Mouse (Mus musculus) limb, embryonic 14.5 days (tissue): ENCODE data around the gene Pde4b. TPM values are rescaled to one million over a fixed set of nuclear protein-coding genes. Genes with fewer than 3 reads are reported as not detected.

ENCODE experiments used
- ATAC-seq: fragments of 200-750 bp; cut with Nextera tagmentation; 2 replicates; pipeline ENCODE4 v1.8.0; 2017; ENCODE audit warnings: low read depth, moderate number of reproducible peaks, moderate TSS enrichment; ENCODE audit not compliant: low FRiP score
- DNase-seq: peaks from one replicate; pipeline ENCODE4 v3.0.0-alpha.2; 2015; ENCODE audit warnings: low spot score
- H3K27ac ChIP-seq: fragments of 300-500 bp; sonication (generic); replicated peaks from 2 replicates; pipeline ENCODE4 v1.5.1; 2014; ENCODE audit warnings: low read depth, mild to moderate bottlenecking, low read length, moderate library complexity, mixed read lengths
- H3K27me3 ChIP-seq: fragments of 300-500 bp; sonication (generic); 2 replicates; pipeline ENCODE4 v1.6.1; 2014; ENCODE audit warnings: low read length, mixed read lengths; ENCODE audit not compliant: control insufficient read depth, insufficient read depth
- H3K36me3 ChIP-seq: fragments of 300-500 bp; sonication (generic); 2 replicates; pipeline ENCODE4 v1.6.1; 2014; ENCODE audit warnings: mild to moderate bottlenecking, low read length, moderate library complexity, mixed read lengths; ENCODE audit not compliant: control insufficient read depth, insufficient read depth
- H3K4me1 ChIP-seq: fragments of 300-500 bp; sonication (generic); 2 replicates; pipeline ENCODE4 v1.6.1; 2014; ENCODE audit warnings: antibody characterized with exemption, low read length, mixed read lengths; ENCODE audit not compliant: control insufficient read depth, insufficient read depth
- H3K4me2 ChIP-seq: fragments of 300-500 bp; sonication (generic); replicated peaks from 2 replicates; pipeline ENCODE4 v1.6.1; 2014; ENCODE audit warnings: low read depth, mild to moderate bottlenecking, low read length, moderate library complexity; ENCODE audit not compliant: severe bottlenecking
- H3K4me3 ChIP-seq: fragments of 300-500 bp; sonication (generic); replicated peaks from 2 replicates; pipeline ENCODE4 v1.5.1; 2014; ENCODE audit warnings: low read length
- H3K9ac ChIP-seq: fragments of 300-500 bp; sonication (generic); 2 replicates; pipeline ENCODE4 v1.6.1; 2014; ENCODE audit warnings: mild to moderate bottlenecking, low read depth, low read length, moderate library complexity; ENCODE audit not compliant: severe bottlenecking
- H3K9me3 ChIP-seq: fragments of 300-500 bp; sonication (generic); 2 replicates; pipeline ENCODE4 v1.6.1; 2016; ENCODE audit warnings: low read length; ENCODE audit not compliant: control insufficient read depth
- POLR2A ChIP-seq: fragments of 200-500 bp; IDR thresholded peaks from 2 replicates; pipeline ENCODE4 v1.8.0; 2012; ENCODE audit warnings: inconsistent platforms, mild to moderate bottlenecking, moderate library complexity, borderline replicate concordance; ENCODE audit not compliant: insufficient read depth, insufficient read length; ENCODE audit errors: extremely low read depth
- WGBS: fragments of 180-500 bp; shearing (Covaris S2); extraction: QIAGEN DNeasy Blood & Tissue Kit; methylation state at CpG from one replicate; pipeline ENCODE4 v1.1.7; 2014; 5-methylcytosine and 5-hydroxymethylcytosine counted together
- polyA plus RNA-seq, 2 experiments: library from polyadenylated mRNA; depleted of rRNA in 1 of 2; stranded (reverse) in 1 of 2; unstranded in 1 of 2; fragments of >200 nt; fragmentation: Nextera tagmentation in 1 of 2; extraction: Ambion mirVana in 1 of 2; gene quantifications; 2 replicates each; pipeline versions ENCODE4 v1.2.1 to v1.2.3; 2012 to 2014

Gene Pde4b
- polyA plus RNA-seq, 2 experiments = 14.4 to 18.3 TPM

DNA sequence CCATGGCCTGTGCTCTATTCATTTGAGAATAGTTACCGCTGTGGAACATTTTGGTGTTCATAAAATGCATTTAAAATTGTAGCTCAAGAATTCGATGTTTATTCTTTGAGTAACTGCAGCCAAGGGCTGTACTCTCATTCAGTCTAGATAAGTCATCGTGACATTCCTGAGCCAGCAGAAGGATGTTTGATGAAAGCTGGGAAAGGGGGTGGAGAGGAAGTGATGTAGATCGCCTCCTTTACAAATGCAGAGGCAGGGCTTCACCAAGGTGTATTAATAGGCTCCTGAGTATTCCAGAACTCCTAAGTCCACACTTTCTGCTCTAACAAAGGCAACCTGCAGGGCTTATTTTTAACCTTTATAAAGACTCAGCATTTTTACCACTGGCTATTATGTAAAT, 14.9 kb downstream of the Pde4b start:
- ATAC-seq (no peak), DNase-seq (no peak)
- Histone ChIP-seq H3K4me2 (no peak overlapping the region), H3K4me3 (no peak overlapping the region), H3K9ac (no peak overlapping the region), H3K36me3 (no peaks in the 10 kb centered on the region), H3K27ac (no peak overlapping the region), H3K4me1 (no peaks in the 10 kb centered on the region), H3K9me3 (no peaks in the 10 kb centered on the region), H3K27me3 (no peaks in the 10 kb centered on the region)
- TF ChIP-seq POLR2A = no peak
- 74% methylated on average over 4 of the region's 4 CpGs for WGBS

DNA sequence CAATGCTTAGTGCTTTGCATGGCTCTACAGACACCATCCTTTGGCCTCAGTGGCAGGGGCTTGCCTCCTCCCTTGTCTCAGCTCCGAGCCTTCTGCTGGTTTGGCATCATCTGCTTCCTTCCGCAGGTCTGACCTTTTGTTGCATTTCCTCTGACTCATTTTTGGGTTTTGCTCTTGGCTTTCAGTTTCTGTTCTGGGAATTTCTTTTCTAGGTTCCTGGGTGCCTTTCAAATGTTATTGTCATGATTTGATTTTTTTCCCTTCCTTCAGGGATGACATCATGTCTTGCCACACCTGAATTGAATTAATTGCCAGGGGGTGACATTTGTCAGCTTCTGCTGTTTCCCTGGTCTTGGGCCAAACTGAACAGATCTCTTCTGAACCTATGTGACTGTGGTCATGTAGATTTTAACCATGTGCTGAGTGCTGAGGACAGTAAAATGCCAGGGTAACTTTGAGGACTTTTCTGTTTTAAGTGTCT, 17.2 kb downstream of the Pde4b start:
- Histone ChIP-seq H3K9me3 (no peaks in the 10 kb centered on the region), H3K36me3 (no peaks in the 10 kb centered on the region), H3K4me2 (no peak overlapping the region), H3K27ac (no peak overlapping the region), H3K9ac (no peak overlapping the region), H3K4me3 (no peak overlapping the region), H3K4me1 (no peaks in the 10 kb centered on the region), H3K27me3 (no peaks in the 10 kb centered on the region)
- DNase-seq = no peak
- WGBS = 83% methylated on average over 2 of the region's 2 CpGs
- TF ChIP-seq POLR2A = no peak
- ATAC-seq = no peak

- 84% methylated on average over 6 of the region's 6 CpGs for WGBS
- no peak overlapping the region for H3K27ac ChIP-seq
- TF ChIP-seq POLR2A = no peak
- H3K4me3 ChIP-seq = no peak overlapping the region
- no peaks in the 10 kb centered on the region for H3K9me3 ChIP-seq
- H3K27me3 ChIP-seq = no peaks in the 10 kb centered on the region
- DNase-seq (no peak), ATAC-seq (no peak)
- H3K9ac ChIP-seq = no peak overlapping the region
- H3K4me2 ChIP-seq = no peak overlapping the region
- H3K36me3 ChIP-seq = no peaks in the 10 kb centered on the region
- H3K4me1 ChIP-seq = no peaks in the 10 kb centered on the region
These were observed 19.4 kb downstream of the Pde4b start for GRCm38 (mm10) chr4:102106771-102107170.

DNA sequence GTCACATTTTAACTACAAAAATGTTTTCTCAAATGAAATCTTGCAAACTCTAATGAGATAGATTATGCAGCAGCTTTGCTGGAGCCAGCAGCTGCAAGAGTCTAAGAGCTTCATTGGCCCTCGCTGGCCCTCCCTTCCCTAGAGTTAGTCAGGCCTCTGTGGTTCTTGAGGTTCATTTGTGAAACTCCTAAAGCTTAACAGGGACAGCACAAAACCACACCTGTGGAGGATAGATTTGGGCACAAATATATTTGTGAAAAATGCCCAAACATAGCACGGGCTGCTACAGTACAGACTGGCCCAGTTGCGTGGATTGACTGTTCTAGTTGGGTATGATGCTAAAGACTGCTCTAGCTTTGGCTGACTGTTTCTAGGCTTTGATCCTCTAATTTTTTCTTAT, 32.1 kb downstream of the Pde4b start:
- no peaks in the 10 kb centered on the region for H3K4me1 ChIP-seq
- ATAC-seq (no peak), DNase-seq (no peak)
- H3K9ac ChIP-seq = no peak overlapping the region
- no peak for TF ChIP-seq POLR2A
- H3K9me3 ChIP-seq = no peaks in the 10 kb centered on the region
- no peak overlapping the region for H3K4me2 ChIP-seq
- H3K27ac ChIP-seq = no peak overlapping the region
- no peaks in the 10 kb centered on the region for H3K27me3 ChIP-seq
- whole genome bisulfite sequencing = 87% methylated on average over 3 of the region's 3 CpGs
- H3K36me3 ChIP-seq = no peaks in the 10 kb centered on the region
- no peak overlapping the region for H3K4me3 ChIP-seq

DNA sequence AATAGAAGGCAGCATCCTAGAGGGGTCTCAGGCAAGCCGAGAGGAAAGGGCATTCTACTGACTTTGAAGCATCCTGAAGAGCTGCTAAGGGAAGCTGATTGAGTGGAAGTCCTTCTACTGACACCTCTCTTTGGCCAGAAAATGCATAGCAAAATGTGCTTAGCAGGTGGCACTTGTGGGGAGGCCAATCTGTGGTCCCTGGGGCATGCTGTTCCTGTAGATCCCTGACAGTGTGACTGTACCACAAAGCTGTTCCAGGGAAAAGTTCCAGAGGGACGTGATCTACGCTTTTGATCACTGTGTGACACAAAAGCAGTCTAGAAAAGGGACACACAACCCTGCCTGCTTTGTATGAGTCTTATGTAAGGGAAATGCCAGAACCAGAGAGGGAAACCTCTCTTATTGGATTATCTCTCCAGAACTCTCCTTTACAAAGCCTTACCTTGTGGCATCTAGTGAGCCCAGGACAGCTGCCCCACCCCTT, 49.1 kb downstream of the Pde4b start:
- Histone ChIP-seq H3K9ac (no peak overlapping the region), H3K27me3 (no peaks in the 10 kb centered on the region), H3K27ac (no peak overlapping the region), H3K4me1 (no peaks in the 10 kb centered on the region), H3K9me3 (no peaks in the 10 kb centered on the region), H3K4me3 (no peak overlapping the region), H3K36me3 (no peaks in the 10 kb centered on the region), H3K4me2 (no peak overlapping the region)
- DNase-seq = no peak
- WGBS = 83% methylated on average over 3 of the region's 3 CpGs
- no peak for ATAC-seq
- TF ChIP-seq POLR2A = no peak

- H3K4me3 ChIP-seq = no peak overlapping the region
- no peaks in the 10 kb centered on the region for H3K36me3 ChIP-seq
- H3K4me1 ChIP-seq = no peaks in the 10 kb centered on the region
- ATAC-seq (no peak), DNase-seq (no peak)
- H3K9me3 ChIP-seq = no peaks in the 10 kb centered on the region
- H3K4me2 ChIP-seq = no peak overlapping the region
- TF ChIP-seq POLR2A = no peak
- WGBS = 74% methylated on average over 4 of the region's 4 CpGs
- no peak overlapping the region for H3K27ac ChIP-seq
- no peaks in the 10 kb centered on the region for H3K27me3 ChIP-seq
- no peak overlapping the region for H3K9ac ChIP-seq
These were observed 51.0 kb downstream of the Pde4b start for GRCm38 (mm10) chr4:102138346-102138745.
